Mouse (Mus musculus): ENCODE results near the gene Ackr3. TPM values are rescaled to one million over a fixed set of nuclear protein-coding genes. Genes with fewer than 3 reads are reported as not detected.

The Ackr3 gene
- polyA plus RNA-seq, 1 experiment from 2014 or later = 54.8 TPM

- Histone ChIP-seq H3K9me3 (ENCODE audit: low read length) (no peaks in the 10 kb centered on the region), H3K4me2 (replicated peaks; ENCODE audit: low read depth, low read length) (no peak overlapping the region), H3K4me3 (ENCODE audit: low read depth, low read length) (no peak overlapping the region), H3K36me3 (ENCODE audit: insufficient read depth, low read length) (no peaks in the 10 kb centered on the region), H3K27ac (ENCODE audit: low read length) (no peak overlapping the region), H3K27me3 (replicated peaks; ENCODE audit: insufficient read depth, low read length) (no peaks in the 10 kb centered on the region), H3K9ac (replicated peaks; ENCODE audit: low read depth) (no peak overlapping the region), H3K4me1 (ENCODE audit: insufficient read depth, low read depth, low read length) (0 out of 2 replicates have a peak, but pooled peaks cover 3% of the 10 kb centered on the region)
- DNase-seq (ENCODE audit: low spot score) (no peak), ATAC-seq (no peak)
- TF ChIP-seq EP300 (IDR thresholded peaks at IDR 0.05) = no peak
- TF ChIP-seq CTCF (IDR thresholded peaks at IDR 0.05) = no peak
- 54% methylated on average over 8 of the region's 8 CpGs for WGBS
These were observed 42.3 kb downstream of the Ackr3 start for GRCm38 (mm10) chr1:90246035-90246434.

DNA sequence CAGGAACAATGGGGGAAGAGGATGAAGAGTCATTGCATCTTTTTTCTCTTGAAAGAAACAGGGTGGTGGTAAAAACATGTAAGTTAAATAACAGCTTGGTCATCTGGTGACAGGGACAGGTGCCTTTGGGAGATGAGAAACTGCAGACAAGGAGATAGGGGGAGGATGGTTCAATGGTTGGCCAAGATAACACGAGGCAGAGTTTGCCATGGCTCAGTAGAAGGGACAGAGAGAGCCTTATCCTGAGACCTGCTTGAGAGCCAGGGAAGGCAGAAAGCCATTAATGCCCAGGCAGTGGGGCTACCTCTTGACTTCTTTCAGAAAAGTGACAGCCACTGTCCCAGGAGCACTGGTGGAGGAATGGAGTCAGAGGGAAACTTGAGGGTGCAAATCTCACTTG is 43.0 kb downstream of the Ackr3 start:
- Histone ChIP-seq H3K4me2 (replicated peaks; ENCODE audit: low read depth, low read length) (no peak overlapping the region), H3K9me3 (ENCODE audit: low read length) (no peaks in the 10 kb centered on the region), H3K36me3 (ENCODE audit: insufficient read depth, low read length) (no peaks in the 10 kb centered on the region), H3K4me3 (ENCODE audit: low read depth, low read length) (no peak overlapping the region), H3K27me3 (replicated peaks; ENCODE audit: insufficient read depth, low read length) (no peaks in the 10 kb centered on the region), H3K9ac (replicated peaks; ENCODE audit: low read depth) (no peak overlapping the region), H3K27ac (ENCODE audit: low read length) (no peak overlapping the region), H3K4me1 (ENCODE audit: insufficient read depth, low read depth, low read length) (0 out of 2 replicates have a peak, but pooled peaks cover 3% of the 10 kb centered on the region)
- no peak for DNase-seq (ENCODE audit: low spot score)
- ATAC-seq = no peak
- 47% methylated on average over 1 of the region's 1 CpGs for WGBS
- TF ChIP-seq CTCF (IDR thresholded peaks at IDR 0.05) = no peak

GRCm38 (mm10) chr1:90247234-90247633 is 43.5 kb downstream of the Ackr3 start:
- H3K4me3 ChIP-seq (ENCODE audit: low read depth, low read length) = no peak overlapping the region
- no peaks in the 10 kb centered on the region for H3K27me3 ChIP-seq (replicated peaks; ENCODE audit: insufficient read depth, low read length)
- WGBS = 69% methylated on average over 3 of the region's 4 CpGs
- no peaks in the 10 kb centered on the region for H3K36me3 ChIP-seq (ENCODE audit: insufficient read depth, low read length)
- no peak for TF ChIP-seq EP300 (IDR thresholded peaks at IDR 0.05)
- TF ChIP-seq CTCF (IDR thresholded peaks at IDR 0.05) = no peak
- no peak overlapping the region for H3K4me2 ChIP-seq (replicated peaks; ENCODE audit: low read depth, low read length)
- H3K4me1 ChIP-seq (ENCODE audit: insufficient read depth, low read depth, low read length) = 0 out of 2 replicates have a peak, but pooled peaks cover 3% of the 10 kb centered on the region
- H3K9me3 ChIP-seq (ENCODE audit: low read length) = no peaks in the 10 kb centered on the region
- no peak for ATAC-seq
- H3K27ac ChIP-seq (ENCODE audit: low read length) = no peak overlapping the region
- no peak for DNase-seq (ENCODE audit: low spot score)
- H3K9ac ChIP-seq (replicated peaks; ENCODE audit: low read depth) = no peak overlapping the region

DNA sequence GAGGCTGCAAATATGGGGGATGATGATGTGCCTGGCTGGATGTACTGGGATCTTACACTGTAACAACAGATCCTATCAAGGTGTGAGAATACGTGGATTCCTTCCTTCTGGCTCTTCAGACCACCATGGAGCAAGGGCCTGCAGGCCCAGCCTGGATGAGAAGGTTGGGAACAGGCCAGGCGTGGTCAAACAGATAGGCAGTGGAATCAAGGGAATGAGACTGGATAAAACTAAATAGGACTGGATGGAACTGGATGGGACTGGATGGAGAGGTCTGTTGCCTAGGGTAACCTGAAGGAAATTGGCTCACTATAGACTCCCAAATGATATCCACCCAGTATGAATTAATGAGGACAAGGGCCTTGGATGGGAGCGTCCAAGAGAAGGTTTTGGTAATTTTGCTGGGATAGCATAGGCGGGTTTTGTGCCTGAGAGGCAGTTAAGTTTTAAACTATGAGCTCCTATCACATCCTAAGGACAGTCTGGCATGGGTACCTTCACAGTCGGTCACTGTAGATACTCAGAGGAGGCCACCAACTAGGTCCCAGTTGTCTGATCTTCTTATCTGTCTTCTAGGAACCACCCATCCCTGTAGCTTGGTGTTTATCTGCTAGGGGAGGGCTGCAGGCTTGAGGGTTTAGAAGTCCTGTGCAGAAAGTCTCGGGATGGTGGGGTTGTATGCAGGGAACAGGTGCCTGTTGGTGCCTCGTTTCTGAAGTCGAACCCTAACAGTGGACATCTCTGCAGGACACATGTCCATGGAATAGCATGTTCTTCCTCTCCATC is 44.2 kb downstream of the Ackr3 start:
- DNase-seq (ENCODE audit: low spot score) (no peak), ATAC-seq (no peak)
- no peaks in the 10 kb centered on the region for H3K27me3 ChIP-seq (replicated peaks; ENCODE audit: insufficient read depth, low read length)
- H3K9ac ChIP-seq (replicated peaks; ENCODE audit: low read depth) = no peak overlapping the region
- TF ChIP-seq CTCF (IDR thresholded peaks at IDR 0.05) (no peak), EP300 (IDR thresholded peaks at IDR 0.05) (no peak)
- no peaks in the 10 kb centered on the region for H3K9me3 ChIP-seq (ENCODE audit: low read length)
- no peak overlapping the region for H3K4me3 ChIP-seq (ENCODE audit: low read depth, low read length)
- H3K4me1 ChIP-seq (ENCODE audit: insufficient read depth, low read depth, low read length) = 0 out of 2 replicates have a peak, but pooled peaks cover 3% of the 10 kb centered on the region
- no peak overlapping the region for H3K4me2 ChIP-seq (replicated peaks; ENCODE audit: low read depth, low read length)
- H3K27ac ChIP-seq (ENCODE audit: low read length) = no peak overlapping the region
- no peaks in the 10 kb centered on the region for H3K36me3 ChIP-seq (ENCODE audit: insufficient read depth, low read length)
- 89% methylated on average over 8 of the region's 8 CpGs for WGBS

DNA sequence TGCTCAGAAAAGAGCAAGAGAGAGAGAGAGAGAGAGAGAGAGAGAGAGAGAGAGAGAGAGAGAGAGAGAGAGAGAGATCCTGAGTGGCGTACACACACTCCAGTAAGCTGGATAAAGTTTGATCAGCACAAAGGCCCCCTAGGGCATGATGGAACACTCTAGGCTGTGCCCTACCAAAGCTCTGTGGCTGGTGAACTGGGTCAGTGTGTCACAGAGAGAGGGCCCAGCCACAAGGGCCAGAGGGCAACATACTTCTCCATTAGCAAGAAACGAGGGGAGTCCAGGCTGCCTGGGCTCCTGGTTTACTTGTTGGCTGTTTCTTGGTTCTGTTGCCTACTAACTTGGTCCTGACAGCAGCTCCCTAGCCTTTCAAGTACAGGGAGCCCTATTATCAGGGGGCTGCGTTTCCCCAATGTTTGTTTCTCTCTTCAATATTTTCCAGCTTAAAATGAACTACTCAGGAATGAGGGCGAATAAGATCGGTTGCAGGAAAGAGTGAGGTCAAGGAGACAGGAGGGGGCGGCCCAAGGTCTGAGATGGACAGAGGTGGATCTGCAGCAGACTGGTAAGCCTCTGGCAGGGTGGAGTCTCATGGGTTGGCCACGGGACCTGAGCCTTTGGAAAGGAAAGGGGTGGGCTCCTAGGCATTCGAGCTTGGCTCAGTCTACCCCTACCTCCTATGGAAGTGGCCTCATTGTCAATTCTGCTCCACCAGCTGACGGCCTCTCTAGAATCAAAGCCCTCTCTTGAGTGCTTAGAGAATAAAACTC is 45.4 kb downstream of the Ackr3 start:
- TF ChIP-seq EP300 (IDR thresholded peaks at IDR 0.05) = no peak
- TF ChIP-seq CTCF (IDR thresholded peaks at IDR 0.05) = no peak
- ATAC-seq = no peak
- no peaks in the 10 kb centered on the region for H3K36me3 ChIP-seq (ENCODE audit: insufficient read depth, low read length)
- 0 out of 2 replicates have a peak, but pooled peaks cover 3% of the 10 kb centered on the region for H3K4me1 ChIP-seq (ENCODE audit: insufficient read depth, low read depth, low read length)
- H3K27me3 ChIP-seq (replicated peaks; ENCODE audit: insufficient read depth, low read length) = no peaks in the 10 kb centered on the region
- no peak overlapping the region for H3K27ac ChIP-seq (ENCODE audit: low read length)
- H3K4me3 ChIP-seq (ENCODE audit: low read depth, low read length) = no peak overlapping the region
- H3K9me3 ChIP-seq (ENCODE audit: low read length) = no peaks in the 10 kb centered on the region
- no peak overlapping the region for H3K4me2 ChIP-seq (replicated peaks; ENCODE audit: low read depth, low read length)
- H3K9ac ChIP-seq (replicated peaks; ENCODE audit: low read depth) = no peak overlapping the region
- no peak for DNase-seq (ENCODE audit: low spot score)
- 70% methylated on average over 9 of the region's 9 CpGs for WGBS

GRCm38 (mm10) chr1:90250419-90250818 is 46.6 kb downstream of the Ackr3 start:
- no peak for DNase-seq (ENCODE audit: low spot score)
- Histone ChIP-seq H3K36me3 (ENCODE audit: insufficient read depth, low read length) (no peaks in the 10 kb centered on the region), H3K27ac (ENCODE audit: low read length) (no peak overlapping the region), H3K4me2 (replicated peaks; ENCODE audit: low read depth, low read length) (no peak overlapping the region), H3K4me1 (ENCODE audit: insufficient read depth, low read depth, low read length) (0 out of 2 replicates have a peak, but pooled peaks cover 3% of the 10 kb centered on the region), H3K9me3 (ENCODE audit: low read length) (no peaks in the 10 kb centered on the region), H3K9ac (replicated peaks; ENCODE audit: low read depth) (no peak overlapping the region), H3K4me3 (ENCODE audit: low read depth, low read length) (no peak overlapping the region), H3K27me3 (replicated peaks; ENCODE audit: insufficient read depth, low read length) (no peaks in the 10 kb centered on the region)
- ATAC-seq = no peak
- WGBS = 37% methylated on average over 6 of the region's 6 CpGs
- TF ChIP-seq EP300 (IDR thresholded peaks at IDR 0.05) (peak; percentile 16; the same call in 1 of the 2 replicates), CTCF (IDR thresholded peaks at IDR 0.05) (no peak)
